Mouse (Mus musculus): Measurements from ENCODE around the gene C1ql2.
A peak's percentile ranks its signal among the peaks of the same experiment; 100 is the strongest.

Gene C1ql2

GRCm38 (mm10) chr1:120389734-120390133 lies 49.4 kb downstream of the C1ql2 start:
- DNase-seq (ENCODE audit: low spot score), result no peak

DNA sequence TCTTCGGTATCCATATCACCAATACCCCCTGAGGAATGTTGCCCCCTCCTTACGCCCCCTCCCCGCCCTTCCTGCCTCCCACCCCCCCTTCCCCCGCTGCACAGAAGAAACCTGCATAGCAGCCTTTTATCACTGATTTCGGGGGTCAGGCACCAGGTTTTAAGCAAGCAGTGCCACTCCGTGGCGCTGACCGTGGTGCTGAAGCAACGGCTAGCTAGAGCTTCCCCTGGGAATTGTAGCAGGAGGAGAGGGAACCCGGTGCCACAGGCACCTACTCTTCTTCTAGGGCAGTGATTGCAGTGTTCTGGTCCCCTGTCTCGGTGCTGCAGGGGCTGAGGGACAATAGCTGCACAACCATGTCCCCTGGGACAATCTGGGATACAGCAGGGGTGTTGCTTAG lies 50.0 kb downstream of the C1ql2 start:
- peak; percentile 79 for DNase-seq (ENCODE audit: low spot score)

All from retina, embryonic 14.5 days (tissue).